Mouse (Mus musculus) erythroblast, embryonic 14.5 days (primary cell): ENCODE data around the gene Sntb2.

Source experiments
- GATA1 ChIP-seq: IDR thresholded peaks from 2 replicates; pipeline ENCODE4 v1.6.1; 2012; ENCODE audit warnings: low read length, inconsistent platforms, mixed read lengths
- TAL1 ChIP-seq: IDR thresholded peaks from 3 replicates; pipeline ENCODE4 v1.6.1; 2012; ENCODE audit warnings: low read length, inconsistent platforms, mixed read lengths

DNA sequence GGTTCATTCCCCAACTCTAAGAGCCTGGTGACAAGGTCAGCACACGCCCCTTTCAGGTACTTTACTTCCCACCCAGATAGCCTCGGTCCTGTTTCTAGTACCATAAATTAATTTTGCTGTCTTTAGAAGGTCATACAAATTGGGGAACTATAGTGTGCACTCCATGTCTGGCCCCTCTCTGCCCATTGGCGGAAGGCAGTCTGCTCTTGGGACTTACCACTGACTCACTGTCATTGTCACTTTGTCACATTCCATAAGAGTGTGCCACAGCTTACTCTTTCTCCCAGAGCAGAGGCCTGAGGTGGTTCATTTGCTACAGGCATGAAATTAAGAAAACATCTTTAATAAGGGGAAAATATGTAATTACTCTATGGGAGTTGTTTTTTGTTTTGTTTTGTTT, 22.7 kb downstream of the Sntb2 start:
- TF ChIP-seq GATA1 (no peak), TAL1 (no peak)
